Mouse (Mus musculus) kidney, postnatal 0 days (tissue): Measurements from ENCODE around the gene D2hgdh. TPM values are rescaled to one million over a fixed set of nuclear protein-coding genes. Genes with fewer than 3 reads are reported as not detected.
"Not testable (repeated sequence)": the region's sequence is repeated elsewhere in the genome, so short reads cannot be mapped to it uniquely, and the experiment has no call there.

Experiments used
- ATAC-seq: fragments of 200-750 bp; cut with Nextera tagmentation; replicated peaks from 2 replicates; pipeline ENCODE4 v1.8.0; 2017; ENCODE audit warnings: low read depth, moderate number of reproducible peaks, moderate TSS enrichment, moderate library complexity; ENCODE audit not compliant: low FRiP score
- DNase-seq: peaks from one replicate; pipeline ENCODE4 v3.0.0-alpha.2; 2016; ENCODE audit warnings: low spot score
- H3K27ac ChIP-seq: fragments of 300-500 bp; sonication (generic); 2 replicates; pipeline ENCODE4 v1.5.1; 2014; ENCODE audit warnings: mild to moderate bottlenecking
- H3K27me3 ChIP-seq: fragments of 300-500 bp; sonication (generic); 2 replicates; pipeline ENCODE4 v1.6.1; 2014; ENCODE audit warnings: low read length, mixed read lengths; ENCODE audit not compliant: insufficient read depth
- H3K36me3 ChIP-seq: fragments of 300-500 bp; sonication (generic); 2 replicates; pipeline ENCODE4 v1.6.1; 2014; ENCODE audit warnings: low read length, mixed read lengths; ENCODE audit not compliant: insufficient read depth
- H3K4me1 ChIP-seq: fragments of 300-500 bp; sonication (generic); replicated peaks from 2 replicates; pipeline ENCODE4 v1.6.1; 2014; ENCODE audit warnings: antibody characterized with exemption, low read length, mixed read lengths; ENCODE audit not compliant: insufficient read depth
- H3K4me2 ChIP-seq: fragments of 300-500 bp; sonication (generic); 2 replicates; pipeline ENCODE4 v1.6.1; 2014; ENCODE audit warnings: mild to moderate bottlenecking, low read length, moderate library complexity, mixed read lengths
- H3K4me3 ChIP-seq: fragments of 300-500 bp; sonication (generic); replicated peaks from 2 replicates; pipeline ENCODE4 v1.5.1; 2014; ENCODE audit warnings: low read depth, low read length
- H3K9ac ChIP-seq: fragments of 300-500 bp; sonication (generic); 2 replicates; pipeline ENCODE4 v1.6.1; 2014; ENCODE audit warnings: low read depth, low read length
- H3K9me3 ChIP-seq: fragments of 300-500 bp; sonication (generic); replicated peaks from 2 replicates; pipeline ENCODE4 v1.6.1; 2016; ENCODE audit warnings: low read length, inconsistent platforms, mixed read lengths
- CTCF ChIP-seq: IDR thresholded peaks from 2 replicates; pipeline ENCODE4 v1.5.1; 2016; ENCODE audit warnings: antibody characterized with exemption, low read depth, mild to moderate bottlenecking, moderate library complexity
- WGBS: fragments of 180-500 bp; shearing (Covaris S2); extraction: QIAGEN DNeasy Blood & Tissue Kit; methylation state at CpG from one replicate; pipeline ENCODE4 v1.1.7; 2014; 5-methylcytosine and 5-hydroxymethylcytosine counted together
- polyA plus RNA-seq: library from polyadenylated mRNA; unstranded; fragments of >200 nt; fragmentation: Nextera tagmentation; extraction: Ambion mirVana; gene quantifications from 2 replicates; pipeline ENCODE4 v1.2.1, GENCODE M21; 2015

The D2hgdh gene
- polyA plus RNA-seq, 1 experiment from 2014 or later = 12.7 TPM

GRCm38 (mm10) chr1:93836532-93836913, 11.8 kb downstream of the D2hgdh start:
- no peak for TF ChIP-seq CTCF
- Histone ChIP-seq H3K4me3 (no peak overlapping the region), H3K27ac (no peak overlapping the region), H3K27me3 (no peaks in the 10 kb centered on the region), H3K9me3 (no peaks in the 10 kb centered on the region), H3K4me2 (no peak overlapping the region), H3K36me3 (peaks cover 9% of the 10 kb centered on the region; the same call in 1 of the 2 replicates), H3K9ac (no peak overlapping the region), H3K4me1 (no peaks in the 10 kb centered on the region)
- DNase-seq = no peak
- 74% methylated on average over 2 of the region's 2 CpGs for WGBS
- no peak for ATAC-seq

DNA sequence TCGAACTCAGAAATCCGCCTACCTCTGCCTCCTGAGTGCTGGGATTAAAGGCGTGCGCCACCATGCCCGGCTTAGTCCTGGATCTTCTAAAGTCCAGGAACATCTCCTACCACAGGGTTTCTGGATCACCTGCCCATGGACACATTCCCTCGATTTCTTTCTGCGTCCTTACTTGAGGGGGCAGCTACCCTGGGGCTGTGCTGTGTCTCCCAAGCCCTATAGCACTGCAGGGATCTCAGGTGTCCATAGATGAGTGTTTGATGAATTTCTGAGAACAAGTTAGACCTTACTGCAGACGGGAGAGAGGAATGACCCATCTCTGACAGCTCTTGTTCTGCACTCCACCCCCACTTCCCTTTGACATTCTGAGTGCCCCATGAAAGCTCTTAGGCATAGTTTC, 12.6 kb downstream of the D2hgdh start:
- no peak overlapping the region for H3K27ac ChIP-seq
- TF ChIP-seq CTCF = no peak
- no peak overlapping the region for H3K4me3 ChIP-seq
- no peak overlapping the region for H3K9ac ChIP-seq
- no peaks in the 10 kb centered on the region for H3K9me3 ChIP-seq
- H3K4me2 ChIP-seq = no peak overlapping the region
- no peaks in the 10 kb centered on the region for H3K4me1 ChIP-seq
- ATAC-seq (no peak), DNase-seq (no peak)
- H3K27me3 ChIP-seq = no peaks in the 10 kb centered on the region
- peaks cover 9% of the 10 kb centered on the region; the same call in 1 of the 2 replicates for H3K36me3 ChIP-seq
- 93% methylated on average over 8 of the region's 8 CpGs for WGBS

GRCm38 (mm10) chr1:93838569-93838968, 13.9 kb downstream of the D2hgdh start:
- ATAC-seq, DNase-seq, H3K9ac ChIP-seq, H3K4me1 ChIP-seq, H3K27me3 ChIP-seq, H3K27ac ChIP-seq, H3K9me3 ChIP-seq, H3K36me3 ChIP-seq, H3K4me3 ChIP-seq, H3K4me2 ChIP-seq: not testable (repeated sequence)
- WGBS = 85% methylated on average over 7 of the region's 8 CpGs

GRCm38 (mm10) chr1:93845766-93846366, 21.2 kb downstream of the D2hgdh start:
- peak; percentile 54; the same call in 1 of the 2 replicates for ATAC-seq
- not testable (repeated sequence) for H3K9me3 ChIP-seq, H3K27ac ChIP-seq, H3K4me2 ChIP-seq, H3K36me3 ChIP-seq, H3K9ac ChIP-seq, H3K27me3 ChIP-seq, DNase-seq, H3K4me1 ChIP-seq, H3K4me3 ChIP-seq
- 25% methylated on average over 1 of the region's 3 CpGs for WGBS

GRCm38 (mm10) chr1:93855790-93856189, 31.1 kb downstream of the D2hgdh start:
- H3K27ac ChIP-seq, H3K4me2 ChIP-seq, H3K4me1 ChIP-seq, H3K9me3 ChIP-seq, H3K27me3 ChIP-seq, ATAC-seq, H3K4me3 ChIP-seq, H3K36me3 ChIP-seq, H3K9ac ChIP-seq, DNase-seq: not testable (repeated sequence)
- 63% methylated on average over 4 of the region's 4 CpGs for WGBS

- Histone ChIP-seq H3K36me3 (no peaks in the 10 kb centered on the region), H3K27me3 (no peaks in the 10 kb centered on the region), H3K4me3 (no peak overlapping the region), H3K9ac (no peak overlapping the region), H3K4me1 (no peaks in the 10 kb centered on the region), H3K9me3 (no peaks in the 10 kb centered on the region), H3K27ac (no peak overlapping the region), H3K4me2 (no peak overlapping the region)
- TF ChIP-seq CTCF = no peak
- ATAC-seq (no peak), DNase-seq (no peak)
- 35% methylated on average over 6 of the region's 6 CpGs for WGBS
Observed at GRCm38 (mm10) chr1:93857370-93857769, 32.7 kb downstream of the D2hgdh start.

GRCm38 (mm10) chr1:93857991-93858390, 33.3 kb downstream of the D2hgdh start:
- 31% methylated on average over 3 of the region's 3 CpGs for WGBS
- no peaks in the 10 kb centered on the region for H3K36me3 ChIP-seq
- no peak overlapping the region for H3K4me3 ChIP-seq
- no peak overlapping the region for H3K27ac ChIP-seq
- DNase-seq (no peak), ATAC-seq (no peak)
- H3K4me1 ChIP-seq = no peaks in the 10 kb centered on the region
- no peak for TF ChIP-seq CTCF
- no peak overlapping the region for H3K4me2 ChIP-seq
- H3K27me3 ChIP-seq = no peaks in the 10 kb centered on the region
- no peaks in the 10 kb centered on the region for H3K9me3 ChIP-seq
- no peak overlapping the region for H3K9ac ChIP-seq
